Mouse (Mus musculus) heart, adult 2 months (tissue): ENCODE results near the gene Dpf2.

Experiments used
- CTCF ChIP-seq: fragments of 200-600 bp; IDR thresholded peaks from 2 replicates; pipeline ENCODE4 v1.8.1; 2022; ENCODE audit warnings: antibody characterized with exemption, mild to moderate bottlenecking, moderate library complexity
- POLR2A ChIP-seq: fragments of 200-500 bp; IDR thresholded peaks from 2 replicates; pipeline ENCODE4 v1.6.1; 2011; ENCODE audit warnings: mild to moderate bottlenecking, low read depth, low read length, control low read depth; ENCODE audit not compliant: insufficient read depth

DNA sequence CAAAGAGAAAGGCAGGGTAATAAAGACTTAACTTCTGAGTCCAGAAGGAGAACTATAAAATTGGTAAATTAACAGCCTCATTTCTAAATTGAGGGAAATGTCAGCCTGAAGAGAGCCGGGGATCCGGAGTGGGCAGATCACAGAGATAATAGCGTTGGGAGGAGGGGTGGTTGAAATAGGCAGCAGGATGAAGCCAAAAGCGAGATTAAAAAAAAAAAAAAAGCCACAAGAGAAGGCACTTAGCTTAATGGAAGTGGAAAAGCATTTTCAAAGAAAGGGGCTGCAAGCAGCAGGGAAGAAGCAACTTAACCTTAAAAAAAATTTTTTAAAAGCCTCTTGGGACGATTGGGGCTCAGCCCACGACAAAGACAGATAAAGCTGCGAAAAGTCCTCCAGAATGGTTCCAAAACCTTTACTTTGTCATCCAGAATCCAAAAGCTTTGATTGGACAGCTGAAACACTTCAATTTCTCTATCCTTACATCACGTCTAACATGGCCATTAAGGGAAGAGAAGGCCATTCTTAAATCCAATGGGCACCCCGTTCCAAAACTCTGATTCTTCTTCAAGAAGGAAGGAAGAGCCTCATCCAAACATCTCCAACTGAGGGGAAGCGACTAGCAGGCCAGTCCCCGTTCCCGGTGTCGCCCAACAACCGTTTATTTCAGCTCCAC lies 1.2 kb downstream of the Dpf2 start:
- TF ChIP-seq POLR2A = no peak
- no peak for TF ChIP-seq CTCF
